Mouse (Mus musculus) midbrain, embryonic 12.5 days (tissue): Measurements from ENCODE around the gene Defb3. TPM values are rescaled to one million over a fixed set of nuclear protein-coding genes. Genes with fewer than 3 reads are reported as not detected.
"Not testable (repeated sequence)": the region's sequence is repeated elsewhere in the genome, so short reads cannot be mapped to it uniquely, and the experiment has no call there.

Experiments used
- ATAC-seq: fragments of 200-750 bp; cut with Nextera tagmentation; 2 replicates; pipeline ENCODE4 v1.8.0; 2017; ENCODE audit warnings: low read depth, moderate TSS enrichment, moderate library complexity; ENCODE audit not compliant: low FRiP score
- H3K27ac ChIP-seq: fragments of 300-500 bp; sonication (generic); replicated peaks from 2 replicates; pipeline ENCODE4 v1.5.1; 2016; ENCODE audit warnings: mild to moderate bottlenecking
- H3K27me3 ChIP-seq: fragments of 300-500 bp; sonication (generic); 2 replicates; pipeline ENCODE4 v1.6.1; 2016; ENCODE audit warnings: mild to moderate bottlenecking
- H3K36me3 ChIP-seq: fragments of 300-500 bp; sonication (generic); 2 replicates; pipeline ENCODE4 v1.6.1; 2016
- H3K4me1 ChIP-seq: fragments of 300-500 bp; sonication (generic); 2 replicates; pipeline ENCODE4 v1.6.1; 2016
- H3K4me2 ChIP-seq: fragments of 300-500 bp; sonication (generic); replicated peaks from 2 replicates; pipeline ENCODE4 v1.6.1; 2016; ENCODE audit warnings: mild to moderate bottlenecking, moderate library complexity
- H3K4me3 ChIP-seq: fragments of 300-500 bp; sonication (generic); 2 replicates; pipeline ENCODE4 v1.5.1; 2016; ENCODE audit warnings: mild to moderate bottlenecking
- H3K9ac ChIP-seq: fragments of 300-500 bp; sonication (generic); replicated peaks from 2 replicates; pipeline ENCODE4 v1.6.1; 2016; ENCODE audit warnings: mild to moderate bottlenecking, moderate library complexity
- H3K9me3 ChIP-seq: fragments of 300-500 bp; sonication (generic); 2 replicates; pipeline ENCODE4 v1.6.1; 2016; ENCODE audit warnings: mild to moderate bottlenecking
- WGBS: fragments of 180-500 bp; shearing (Covaris S2); methylation state at CpG from one replicate; pipeline ENCODE4 v1.1.7; 2016; 5-methylcytosine and 5-hydroxymethylcytosine counted together
- polyA plus RNA-seq: library from polyadenylated mRNA; unstranded; fragments of >200 nt; fragmentation: Nextera tagmentation; extraction: Ambion mirVana; gene quantifications from 2 replicates; pipeline ENCODE4 v1.2.1, GENCODE M21; 2016

Defb3 gene
- not detected in 2 replicates for polyA plus RNA-seq

DNA sequence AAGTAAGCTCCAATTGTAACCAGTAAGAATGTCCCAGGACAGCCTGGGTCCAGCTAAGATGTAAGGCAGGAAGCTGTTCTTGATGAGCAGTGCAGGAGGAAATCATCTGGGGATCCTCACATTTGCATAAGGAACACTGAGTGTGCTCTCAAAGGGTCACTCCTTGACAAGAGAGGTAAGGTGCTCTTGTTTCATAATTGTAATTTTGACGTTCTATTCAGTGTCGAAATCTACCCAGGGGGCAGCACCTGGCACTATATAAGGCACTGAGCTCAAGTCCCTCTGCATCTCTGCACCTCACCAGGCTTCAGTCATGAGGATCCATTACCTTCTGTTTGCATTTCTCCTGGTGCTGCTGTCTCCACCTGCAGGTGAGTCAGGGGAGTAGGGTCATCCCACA, at the start of gene Defb3:
Gene Defb3, plus strand, starts transcription at position 301 of the 400 bp plus-strand sequence.
- H3K36me3 ChIP-seq, H3K9ac ChIP-seq, ATAC-seq, H3K27me3 ChIP-seq, H3K4me2 ChIP-seq, H3K4me3 ChIP-seq, H3K27ac ChIP-seq, H3K9me3 ChIP-seq, H3K4me1 ChIP-seq: not testable (repeated sequence)
- WGBS: 54% methylated on average over 2 of the region's 2 CpGs

DNA sequence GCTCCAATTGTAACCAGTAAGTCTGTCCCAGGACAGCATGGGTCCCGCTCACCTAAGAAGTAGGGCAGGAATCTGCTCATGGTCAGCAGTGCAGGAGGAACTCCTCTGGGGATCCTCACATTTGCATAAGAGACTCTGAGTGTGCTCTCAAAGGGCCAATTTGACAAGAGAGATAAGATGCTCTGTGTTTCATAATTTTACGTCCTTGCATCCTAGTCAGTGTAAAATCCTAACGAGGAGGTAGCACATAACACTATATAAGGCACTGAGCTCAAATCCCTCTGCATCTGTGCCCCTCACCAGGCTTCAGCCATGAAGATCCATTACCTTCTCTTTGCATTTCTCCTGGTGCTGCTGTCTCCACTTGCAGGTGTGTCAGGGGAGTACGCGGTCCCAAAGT, 45.9 kb upstream of the Defb3 start, which contains the start of gene Defb5:
Gene Defb5, plus strand, starts transcription at position 301 of the 400 bp plus-strand sequence.
- WGBS: 93% methylated on average over 5 of the region's 5 CpGs

DNA sequence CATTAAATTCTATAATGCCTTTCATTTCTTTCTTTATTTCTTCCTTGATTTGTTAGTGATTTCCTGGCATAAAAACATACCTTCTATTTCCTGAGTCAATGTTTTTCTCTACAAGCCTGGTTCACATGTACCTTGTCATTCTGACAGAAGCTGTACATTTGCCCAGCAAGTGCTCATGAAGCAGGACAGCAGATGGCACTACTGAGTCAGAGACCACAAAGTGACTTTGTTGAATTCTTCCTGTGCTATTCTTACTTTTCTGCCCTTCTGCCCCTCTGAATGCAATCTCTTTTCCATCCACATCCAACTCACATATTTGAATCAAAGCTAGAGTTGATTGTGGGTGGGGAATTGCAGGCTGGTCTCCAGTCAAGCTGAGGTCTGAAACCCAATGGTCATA, 35.0 kb upstream of the Defb3 start:
- Histone ChIP-seq H3K4me1 (no peaks in the 10 kb centered on the region), H3K27me3 (no peaks in the 10 kb centered on the region), H3K9me3 (peaks cover 7% of the 10 kb centered on the region), H3K4me2 (no peak overlapping the region), H3K27ac (no peak overlapping the region), H3K36me3 (no peaks in the 10 kb centered on the region), H3K9ac (no peak overlapping the region), H3K4me3 (no peak overlapping the region)
- ATAC-seq: no peak

More for the DNA sequence above, 45.9 kb upstream of the Defb3 start, which contains the start of gene Defb5:
- no peaks in the 10 kb centered on the region for H3K36me3 ChIP-seq
- H3K4me1 ChIP-seq: no peaks in the 10 kb centered on the region
- 0 out of 2 replicates have a peak, but pooled peaks cover 7% of the 10 kb centered on the region for H3K9me3 ChIP-seq
- H3K27me3 ChIP-seq: no peaks in the 10 kb centered on the region
- no peak for ATAC-seq
- no peak within 1 kb of the TSS for H3K4me2 ChIP-seq
- no peak within 1 kb of the TSS for H3K4me3 ChIP-seq
- no peak within 1 kb of the TSS for H3K27ac ChIP-seq
- H3K9ac ChIP-seq: no peak within 1 kb of the TSS

DNA sequence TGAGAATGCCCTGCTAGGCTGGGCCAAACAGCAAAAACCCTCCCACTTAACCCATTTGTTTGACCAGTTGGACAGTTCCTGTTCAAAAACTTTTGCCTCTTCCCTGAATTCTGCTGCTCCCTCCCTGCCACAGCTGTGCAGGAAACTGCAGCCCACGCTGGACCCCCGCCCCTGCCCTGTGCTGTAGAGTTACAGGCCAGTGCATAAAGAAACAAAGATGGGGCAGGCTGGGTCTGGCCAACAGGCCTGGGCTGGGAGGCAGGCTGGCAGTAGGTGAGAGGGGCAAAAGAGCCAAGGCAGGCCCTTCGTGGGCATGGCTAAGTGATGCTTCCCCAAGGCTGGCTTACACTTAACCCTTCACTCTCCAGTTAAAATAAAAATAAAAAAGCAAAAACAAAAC, 33.5 kb upstream of the Defb3 start:
- H3K4me2 ChIP-seq: no peak overlapping the region
- no peaks in the 10 kb centered on the region for H3K27me3 ChIP-seq
- no peaks in the 10 kb centered on the region for H3K4me1 ChIP-seq
- no peak for ATAC-seq
- H3K9ac ChIP-seq: no peak overlapping the region
- no peaks in the 10 kb centered on the region for H3K36me3 ChIP-seq
- no peaks in the 10 kb centered on the region; the same call in 1 of the 2 replicates for H3K9me3 ChIP-seq
- H3K4me3 ChIP-seq: no peak overlapping the region
- no peak overlapping the region for H3K27ac ChIP-seq
- 59% methylated on average over 3 of the region's 3 CpGs for WGBS

DNA sequence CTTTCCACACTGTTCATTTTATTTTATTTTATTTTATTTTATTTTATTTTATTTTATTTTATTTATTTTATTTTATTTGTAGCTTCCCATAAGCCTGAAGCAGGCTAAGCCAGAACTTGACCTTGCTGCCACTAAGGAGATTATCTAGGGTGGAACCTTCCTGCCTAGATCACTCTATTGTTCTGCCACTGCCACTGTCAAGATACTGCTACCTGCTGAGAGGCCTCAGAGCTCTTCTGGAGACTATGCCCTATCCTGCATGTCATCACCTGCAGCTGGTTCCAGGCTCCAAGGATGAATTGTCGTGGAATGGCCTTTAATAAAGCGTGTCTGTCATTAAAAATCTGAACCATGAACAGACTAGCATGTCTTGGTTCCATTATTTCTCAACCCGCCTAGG, 5.2 kb downstream of the Defb3 start:
- H3K9ac ChIP-seq, H3K9me3 ChIP-seq, H3K36me3 ChIP-seq, H3K27ac ChIP-seq, H3K4me2 ChIP-seq, H3K4me1 ChIP-seq, H3K27me3 ChIP-seq, H3K4me3 ChIP-seq, ATAC-seq: not testable (repeated sequence)
- WGBS: 66% methylated on average over 3 of the region's 3 CpGs

DNA sequence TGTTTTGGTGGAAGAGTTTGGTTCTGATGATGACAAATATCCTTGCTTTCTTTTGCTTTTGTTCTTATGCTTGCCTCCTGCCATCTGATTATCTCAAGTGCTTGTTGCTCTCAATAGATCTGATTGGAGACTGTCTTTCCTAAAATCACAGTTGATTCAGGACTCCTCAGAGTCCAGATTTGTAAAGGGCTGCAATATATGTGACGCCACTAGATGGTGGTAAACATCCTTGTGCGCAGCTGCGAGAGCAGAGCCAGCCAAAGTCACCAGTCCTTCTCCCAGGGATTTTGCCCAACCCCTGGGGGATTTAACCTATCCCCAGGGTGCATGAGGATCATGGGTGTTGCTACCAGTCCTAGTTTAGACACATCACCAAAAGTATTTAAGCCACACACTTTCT, 38.7 kb downstream of the Defb3 start:
- Histone ChIP-seq H3K9ac (no peak overlapping the region), H3K36me3 (no peaks in the 10 kb centered on the region), H3K27ac (no peak overlapping the region), H3K4me1 (no peaks in the 10 kb centered on the region), H3K9me3 (peaks cover 12% of the 10 kb centered on the region; the same call in 1 of the 2 replicates), H3K4me3 (no peak overlapping the region), H3K4me2 (no peak overlapping the region), H3K27me3 (no peaks in the 10 kb centered on the region)
- ATAC-seq: no peak
- 6% methylated on average over 3 of the region's 3 CpGs for WGBS

Other genes with a start within 250 kb of the Defb3 start
- gene Defb39, start 228.6 kb upstream of the Defb3 start, polyA plus RNA-seq: not detected in 2 replicates
- gene Defb12, start 178.5 kb upstream of the Defb3 start, polyA plus RNA-seq: not detected in 2 replicates
- not detected in 2 replicates for gene Defb34, start 169.6 kb upstream of the Defb3 start, polyA plus RNA-seq
- gene Gm45826, start 152.6 kb upstream of the Defb3 start, polyA plus RNA-seq: not detected in 2 replicates
- gene Defb14, start 99.0 kb upstream of the Defb3 start, polyA plus RNA-seq: not detected in 2 replicates
- gene Defb4, start 94.7 kb upstream of the Defb3 start, polyA plus RNA-seq: not detected in 2 replicates
- not detected in 2 replicates for gene Defb6, start 67.9 kb upstream of the Defb3 start, polyA plus RNA-seq
- gene Defb46, start 53.4 kb upstream of the Defb3 start, polyA plus RNA-seq: not detected in 2 replicates
- gene Defb5, start 45.8 kb upstream of the Defb3 start, polyA plus RNA-seq: not detected in 2 replicates
- not detected in 2 replicates for gene Defb8, start 154.2 kb downstream of the Defb3 start, polyA plus RNA-seq
- not detected in 2 replicates for gene Defb7, start 201.7 kb downstream of the Defb3 start, polyA plus RNA-seq